Mouse (Mus musculus): ENCODE results near the gene Fbxl7.

- TF ChIP-seq CTCF (IDR thresholded peaks at IDR 0.05; ENCODE audit: control insufficient read depth, insufficient read depth, insufficient read length) (no peak), MAX (IDR thresholded peaks at IDR 0.05) (no peak), USF1 (IDR thresholded peaks at IDR 0.05; ENCODE audit: low read depth) (no peak), MYOD1 (IDR thresholded peaks at IDR 0.05; ENCODE audit: control insufficient read depth, insufficient read length, low read depth) (no peak), CEBPB (IDR thresholded peaks at IDR 0.05; ENCODE audit: low read depth) (no peak), MYOG (IDR thresholded peaks at IDR 0.05; ENCODE audit: control insufficient read depth, extremely low read depth, insufficient read length) (no peak), FOSL1 (IDR thresholded peaks at IDR 0.05; ENCODE audit: insufficient read depth, low read length, poor library complexity, severe bottlenecking) (no peak)
These were observed 183.1 kb downstream of the Fbxl7 start for GRCm38 (mm10) chr15:26712271-26712670.
